Mouse (Mus musculus): ENCODE results near the gene Dexi. TPM values are rescaled to one million over a fixed set of nuclear protein-coding genes. Genes with fewer than 3 reads are reported as not detected.

The Dexi gene
- total and polyA plus RNA-seq, 2 experiments from 2014 or later: 16.1 to 23.9 TPM

- 18% methylated on average over 13 of the region's 14 CpGs for WGBS
- Histone ChIP-seq H3K36me3 (ENCODE audit: insufficient read depth) (no peaks in the 10 kb centered on the region), H3K27ac (ENCODE audit: low read depth, low read length) (no peak overlapping the region)
Measured at GRCm38 (mm10) chr16:10489904-10490457, 52.9 kb downstream of the Dexi start.

GRCm38 (mm10) chr16:10489483-10489882 is 53.4 kb downstream of the Dexi start:
- H3K9ac ChIP-seq: no peak overlapping the region
- H3K9me3 ChIP-seq (ENCODE audit: low read length): no peaks in the 10 kb centered on the region
- ATAC-seq (no peak), DNase-seq (no peak)
- H3K4me3 ChIP-seq (ENCODE audit: low read depth, low read length): no peak overlapping the region
- no peak overlapping the region for H3K27ac ChIP-seq (ENCODE audit: low read depth, low read length)
- WGBS: 12% methylated on average over 9 of the region's 9 CpGs
- peak overlapping the region; percentile 23 for H3K4me2 ChIP-seq (ENCODE audit: low read depth)
- no peaks in the 10 kb centered on the region for H3K36me3 ChIP-seq (ENCODE audit: insufficient read depth)
- no peaks in the 10 kb centered on the region for H3K4me1 ChIP-seq (ENCODE audit: insufficient read depth)
- TF ChIP-seq CTCF (IDR thresholded peaks at IDR 0.05; ENCODE audit: low read depth): no peak
- H3K27me3 ChIP-seq (ENCODE audit: insufficient read depth, low read length): no peaks in the 10 kb centered on the region

More at GRCm38 (mm10) chr16:10489904-10490457, 52.9 kb downstream of the Dexi start:
- DNase-seq (no peak), ATAC-seq (no peak)
- Histone ChIP-seq H3K4me1 (ENCODE audit: insufficient read depth) (no peaks in the 10 kb centered on the region), H3K4me2 (ENCODE audit: low read depth) (peak overlapping the region; percentile 23), H3K4me3 (ENCODE audit: low read depth, low read length) (no peak overlapping the region), H3K9ac (no peak overlapping the region), H3K9me3 (ENCODE audit: low read length) (no peaks in the 10 kb centered on the region), H3K27me3 (ENCODE audit: insufficient read depth, low read length) (no peaks in the 10 kb centered on the region)
- no peak for TF ChIP-seq CTCF (IDR thresholded peaks at IDR 0.05; ENCODE audit: low read depth)

GRCm38 (mm10) chr16:10488769-10489481 is 53.9 kb downstream of the Dexi start:
- Histone ChIP-seq H3K27ac (ENCODE audit: low read depth, low read length) (no peak overlapping the region), H3K9me3 (ENCODE audit: low read length) (no peaks in the 10 kb centered on the region), H3K36me3 (ENCODE audit: insufficient read depth) (no peaks in the 10 kb centered on the region), H3K4me1 (ENCODE audit: insufficient read depth) (no peaks in the 10 kb centered on the region), H3K9ac (no peak overlapping the region), H3K27me3 (ENCODE audit: insufficient read depth, low read length) (no peaks in the 10 kb centered on the region), H3K4me2 (ENCODE audit: low read depth) (no peak overlapping the region), H3K4me3 (ENCODE audit: low read depth, low read length) (no peak overlapping the region)
- TF ChIP-seq CTCF (IDR thresholded peaks at IDR 0.05; ENCODE audit: low read depth): no peak
- DNase-seq (no peak), ATAC-seq (no peak)
- WGBS: 88% methylated on average over 7 of the region's 7 CpGs

GRCm38 (mm10) chr16:10487895-10488493 is 54.9 kb downstream of the Dexi start:
- Histone ChIP-seq H3K9me3 (ENCODE audit: low read length) (no peaks in the 10 kb centered on the region), H3K4me1 (ENCODE audit: insufficient read depth) (no peaks in the 10 kb centered on the region), H3K4me2 (ENCODE audit: low read depth) (no peak overlapping the region), H3K27me3 (ENCODE audit: insufficient read depth, low read length) (no peaks in the 10 kb centered on the region), H3K36me3 (ENCODE audit: insufficient read depth) (no peaks in the 10 kb centered on the region), H3K27ac (ENCODE audit: low read depth, low read length) (no peak overlapping the region), H3K4me3 (ENCODE audit: low read depth, low read length) (no peak overlapping the region), H3K9ac (no peak overlapping the region)
- DNase-seq (no peak), ATAC-seq (no peak)
- no peak for TF ChIP-seq CTCF (IDR thresholded peaks at IDR 0.05; ENCODE audit: low read depth)
- 91% methylated on average over 8 of the region's 8 CpGs for WGBS

- Histone ChIP-seq H3K36me3 (ENCODE audit: insufficient read depth) (no peaks in the 10 kb centered on the region), H3K9me3 (ENCODE audit: low read length) (no peaks in the 10 kb centered on the region), H3K27ac (ENCODE audit: low read depth, low read length) (no peak overlapping the region), H3K27me3 (ENCODE audit: insufficient read depth, low read length) (no peaks in the 10 kb centered on the region), H3K4me2 (ENCODE audit: low read depth) (no peak overlapping the region), H3K4me1 (ENCODE audit: insufficient read depth) (no peaks in the 10 kb centered on the region), H3K9ac (no peak overlapping the region), H3K4me3 (ENCODE audit: low read depth, low read length) (no peak overlapping the region)
- no peak for TF ChIP-seq CTCF (IDR thresholded peaks at IDR 0.05; ENCODE audit: low read depth)
- WGBS: 65% methylated on average over 3 of the region's 3 CpGs
- DNase-seq (no peak), ATAC-seq (no peak)
Measured at GRCm38 (mm10) chr16:10486993-10487392, 55.9 kb downstream of the Dexi start.

GRCm38 (mm10) chr16:10482343-10482742 is 60.5 kb downstream of the Dexi start:
- ATAC-seq: no peak
- Histone ChIP-seq H3K27ac (ENCODE audit: low read depth, low read length) (no peak overlapping the region), H3K4me1 (ENCODE audit: insufficient read depth) (no peaks in the 10 kb centered on the region), H3K36me3 (ENCODE audit: insufficient read depth) (no peaks in the 10 kb centered on the region), H3K27me3 (ENCODE audit: insufficient read depth, low read length) (no peaks in the 10 kb centered on the region), H3K4me2 (ENCODE audit: low read depth) (no peak overlapping the region), H3K4me3 (ENCODE audit: low read depth, low read length) (no peak overlapping the region), H3K9ac (no peak overlapping the region), H3K9me3 (ENCODE audit: low read length) (no peaks in the 10 kb centered on the region)
- no peak for DNase-seq
- TF ChIP-seq CTCF (IDR thresholded peaks at IDR 0.05; ENCODE audit: low read depth): no peak
- 70% methylated on average over 4 of the region's 4 CpGs for WGBS

- H3K9ac ChIP-seq: no peak within 1 kb of the TSS
- WGBS: 75% methylated on average over 5 of the region's 5 CpGs
- H3K36me3 ChIP-seq (ENCODE audit: insufficient read depth): no peaks in the 10 kb centered on the region
- H3K4me2 ChIP-seq (ENCODE audit: low read depth): no peak within 1 kb of the TSS
- H3K27ac ChIP-seq (ENCODE audit: low read depth, low read length): no peak within 1 kb of the TSS
- H3K9me3 ChIP-seq (ENCODE audit: low read length): no peaks in the 10 kb centered on the region
- DNase-seq (no peak), ATAC-seq (no peak)
- H3K4me1 ChIP-seq (ENCODE audit: insufficient read depth): no peaks in the 10 kb centered on the region
- no peak within 1 kb of the TSS for H3K4me3 ChIP-seq (ENCODE audit: low read depth, low read length)
- no peaks in the 10 kb centered on the region for H3K27me3 ChIP-seq (ENCODE audit: insufficient read depth, low read length)
- no peak for TF ChIP-seq CTCF (IDR thresholded peaks at IDR 0.05; ENCODE audit: low read depth)
Measured at GRCm38 (mm10) chr16:10479857-10480256, 63.0 kb downstream of the Dexi start, which contains the start of gene Ciita. TSS of gene Ciita (plus strand) at chr16:10480059.

All from forebrain, postnatal 0 days (tissue).